Mouse (Mus musculus) C2C12 (cell line): ENCODE data around the gene Fsip1.

Experiments
- CEBPB ChIP-seq: IDR thresholded peaks from one replicate; pipeline ENCODE4 v1.6.1; 2011; ENCODE audit warnings: low read depth, mild to moderate bottlenecking, control low read depth, moderate library complexity
- CTCF ChIP-seq: IDR thresholded peaks from one replicate; pipeline ENCODE4 v1.5.1; 2011; ENCODE audit not compliant: control insufficient read depth, insufficient read depth, insufficient read length
- FOSL1 ChIP-seq: IDR thresholded peaks from one replicate; pipeline ENCODE4 v1.8.0; 2011; ENCODE audit warnings: mild to moderate bottlenecking, low read length; ENCODE audit not compliant: poor library complexity, insufficient read depth, severe bottlenecking
- MYOD1 ChIP-seq: IDR thresholded peaks from one replicate; pipeline ENCODE4 v1.6.1; 2011; ENCODE audit warnings: low read depth; ENCODE audit not compliant: control insufficient read depth, insufficient read length
- USF1 ChIP-seq: IDR thresholded peaks from one replicate; pipeline ENCODE4 v1.6.1; 2011; ENCODE audit warnings: low read depth, mild to moderate bottlenecking, control low read depth, moderate library complexity

DNA sequence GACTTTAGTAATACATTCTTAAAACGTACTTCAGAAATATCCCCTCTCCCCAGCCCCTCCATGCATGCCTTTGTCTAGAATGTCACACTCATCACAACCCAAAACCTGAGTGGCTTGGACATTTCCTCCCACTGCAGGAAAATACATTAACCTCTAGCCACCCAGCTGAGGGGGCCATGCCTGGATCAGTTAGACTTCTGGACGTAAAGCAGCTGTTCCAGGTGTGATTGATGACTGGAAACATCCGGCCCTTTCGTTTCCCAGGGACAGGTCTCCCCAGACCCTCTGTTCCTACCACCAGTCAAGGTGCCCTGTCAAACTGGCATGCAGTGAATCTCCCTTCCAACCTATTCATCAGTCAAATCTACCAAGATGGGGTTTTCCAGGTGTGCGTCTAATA, 94.3 kb downstream of the Fsip1 start:
- TF ChIP-seq CTCF (no peak), USF1 (no peak), MYOD1 (no peak), CEBPB (no peak), FOSL1 (no peak)
